Mouse (Mus musculus) gastrocnemius, postnatal 4 days (tissue): ENCODE data around the gene Abcf2. TPM values are rescaled to one million over a fixed set of nuclear protein-coding genes. Genes with fewer than 3 reads are reported as not detected.

Source experiments
- DNase-seq, 2 experiments: peaks; one replicate each; pipeline ENCODE4 v3.0.0; 2021 to 2022; ENCODE audit warnings: low spot score in 2 of 2, mixed read lengths in 2 of 2
- microRNA-seq: library from miRNA; unstranded; fragments of <30 nt; microRNA quantifications from one replicate; pipeline ENCODE4 v1.2.0, GENCODE M21; 2021
- total RNA-seq, 2 experiments: library from RNA; stranded (reverse); gene quantifications; 2 replicates each; pipeline ENCODE4 v1.2.3; 2021

Abcf2 gene
- total RNA-seq, 2 experiments from 2014 or later, result 60.6 to 61.0 TPM

DNA sequence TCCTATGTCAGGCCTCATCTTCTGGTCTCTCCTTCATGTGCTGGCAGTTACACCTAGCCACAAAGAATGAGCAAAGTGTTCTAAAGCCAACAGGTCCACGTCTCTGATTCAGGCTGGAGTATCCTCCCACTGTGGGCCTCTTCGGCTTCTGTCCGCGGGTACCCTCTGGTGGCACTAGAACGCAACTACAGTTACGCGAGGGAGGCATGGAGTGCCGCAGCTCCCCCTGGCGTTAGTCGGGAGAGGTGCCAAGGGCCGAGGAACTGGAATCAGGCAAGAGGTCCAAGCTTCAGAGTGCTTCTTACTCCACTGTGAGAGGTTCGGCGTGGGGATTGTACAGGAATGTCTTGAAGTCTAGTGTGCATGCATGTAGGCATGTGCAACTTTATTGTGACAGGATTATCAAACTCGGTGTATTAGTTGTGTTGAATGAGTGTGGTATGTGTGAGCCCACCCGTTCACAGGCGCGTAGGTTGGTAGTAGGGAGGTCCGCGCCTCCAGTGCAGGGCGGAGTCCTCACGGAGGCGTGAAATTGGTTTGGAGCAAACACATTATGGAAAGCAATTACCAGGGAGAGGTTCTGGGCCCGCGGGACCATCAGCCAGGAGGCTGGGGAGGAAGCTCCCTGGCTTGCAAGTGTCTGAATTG, 47.1 kb downstream of the Abcf2 start:
- DNase-seq, result peak; percentile 90 to 92

DNA sequence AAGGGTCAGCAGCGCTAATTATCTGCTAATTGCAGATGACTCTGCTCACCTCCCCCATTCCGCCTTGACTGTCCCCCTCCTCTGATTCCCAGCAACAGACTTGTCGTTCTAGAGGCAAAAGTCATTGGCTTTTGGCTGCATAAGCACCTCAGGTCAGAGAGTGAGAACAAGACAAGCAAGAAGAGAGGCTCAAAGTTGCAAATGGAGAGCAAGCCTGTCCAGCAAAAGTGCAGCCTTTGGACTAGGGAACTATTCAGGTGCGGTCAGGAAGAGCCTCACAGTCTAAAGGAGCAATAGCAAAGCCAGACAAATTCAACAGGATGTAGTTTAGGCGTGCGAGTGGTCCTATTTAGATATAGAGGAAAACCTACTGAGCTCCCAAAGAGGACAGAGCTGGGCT, 49.5 kb downstream of the Abcf2 start:
- no peak for DNase-seq

DNA sequence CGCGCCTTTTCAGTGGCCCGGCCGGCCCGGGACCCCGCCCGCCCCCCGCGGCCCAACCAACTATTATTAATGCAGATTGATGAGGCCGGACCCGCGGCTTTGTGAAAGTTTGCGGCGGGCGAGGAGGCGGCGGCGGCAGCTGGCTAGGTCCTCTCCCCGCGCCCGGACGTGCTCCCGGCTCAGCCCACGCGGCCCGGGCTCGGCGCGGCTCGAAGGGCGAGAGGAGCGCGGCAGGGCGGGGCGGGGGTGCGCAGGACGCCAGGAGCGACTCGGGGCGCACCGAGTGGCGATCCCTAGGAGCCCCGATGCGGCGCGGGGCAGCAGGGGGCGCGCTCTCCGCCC, 50.4 kb downstream of the Abcf2 start, which contains the start of gene Gbx1:
TSS of gene Gbx1 (minus strand) at position 314 of the 342 bp plus-strand sequence.
- DNase-seq, result no peak

DNA sequence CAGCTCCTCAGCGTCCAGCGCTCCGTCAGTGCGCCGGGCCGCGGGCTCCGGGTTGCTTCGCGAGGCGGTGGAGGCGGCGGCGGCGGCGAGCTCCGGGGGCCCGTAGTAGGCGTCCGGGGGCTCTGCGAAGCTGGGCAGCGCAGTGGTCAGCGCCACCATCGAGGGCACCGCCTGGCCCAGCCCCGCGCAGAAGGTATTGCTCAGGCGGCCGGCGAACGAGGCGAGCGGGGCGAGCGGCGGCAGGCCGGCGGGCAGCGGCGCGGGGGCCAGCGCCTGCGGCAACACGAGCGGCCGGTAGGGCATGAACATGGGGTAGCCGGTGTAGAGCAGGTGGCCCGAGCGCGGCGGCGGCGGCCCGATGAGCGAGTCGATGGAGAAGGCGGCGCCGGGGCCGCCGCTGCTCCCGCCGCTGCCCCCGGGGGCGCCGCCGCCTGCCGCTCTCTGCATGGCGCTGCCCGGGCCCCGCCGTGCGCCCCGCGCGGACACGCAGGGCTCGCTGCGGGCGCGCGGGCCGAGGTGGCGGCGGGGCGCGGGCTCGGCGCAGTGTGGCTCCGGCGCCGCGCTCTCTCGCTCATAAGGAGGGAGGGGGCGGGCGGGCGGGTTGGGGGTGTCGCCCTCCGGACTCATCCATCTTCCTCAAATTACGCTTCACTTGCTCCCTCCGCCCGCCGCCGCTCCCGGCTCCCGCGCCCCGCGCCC, 50.9 kb downstream of the Abcf2 start:
- DNase-seq, result no peak

DNA sequence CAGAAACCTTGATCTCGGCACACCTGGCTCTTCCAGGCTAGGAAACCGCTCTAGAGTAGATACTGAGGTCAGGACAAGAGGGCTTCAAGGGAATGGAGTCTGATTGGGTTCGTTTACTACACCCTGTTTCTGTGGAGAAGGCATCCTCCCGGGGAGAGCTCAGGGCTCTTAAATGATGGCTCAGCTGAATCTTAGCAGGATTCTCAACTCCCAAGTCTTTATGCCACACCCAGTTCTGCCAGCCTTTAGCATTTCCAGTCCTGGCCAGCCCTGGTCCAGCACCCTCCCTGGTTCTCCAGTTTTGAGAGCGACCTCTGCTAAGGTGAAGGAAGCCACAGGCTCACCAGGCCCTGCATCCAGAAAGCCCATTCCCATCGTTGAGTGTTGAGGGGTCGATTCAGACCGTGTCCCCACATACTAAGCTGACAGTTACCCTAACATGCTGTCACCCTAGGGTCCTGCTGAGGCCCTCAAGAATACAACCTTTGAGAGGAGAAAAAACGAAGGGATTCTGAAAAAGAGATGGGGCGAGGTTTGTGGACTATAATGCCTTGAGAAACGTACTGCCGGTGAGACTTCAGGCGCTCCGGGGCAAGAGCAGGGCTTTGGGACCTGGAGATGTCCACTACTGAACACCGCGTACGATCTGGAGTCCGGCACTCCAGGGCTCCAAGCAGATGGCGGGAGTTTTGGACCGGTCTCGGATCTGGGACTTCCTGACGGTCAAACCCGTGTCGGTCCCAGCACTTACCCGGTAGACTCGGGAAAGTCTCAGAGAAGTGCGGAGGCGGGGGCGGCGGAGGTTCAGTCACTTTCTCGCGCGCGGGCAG, 51.7 kb downstream of the Abcf2 start:
- no peak for DNase-seq

DNA sequence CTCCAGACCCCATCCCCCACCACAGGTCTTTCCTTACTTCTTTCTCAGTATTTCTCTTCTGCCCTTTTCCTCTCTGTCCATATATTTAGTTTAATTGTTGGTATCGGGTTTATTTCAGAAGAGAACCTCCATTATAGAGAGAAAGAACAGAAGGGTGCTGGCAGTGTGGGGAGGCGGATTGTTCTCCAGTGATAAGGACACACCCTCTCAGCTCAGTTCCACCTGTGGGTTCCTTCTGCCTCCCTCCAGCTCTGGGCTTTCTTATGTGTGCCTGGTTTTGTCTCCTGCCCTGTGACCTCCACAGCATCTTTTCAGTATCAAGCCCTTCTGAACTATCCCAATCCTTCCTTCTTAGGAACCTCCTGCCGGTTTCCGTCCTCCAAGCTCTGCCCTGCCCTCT, 52.7 kb downstream of the Abcf2 start:
- DNase-seq, result no peak

DNA sequence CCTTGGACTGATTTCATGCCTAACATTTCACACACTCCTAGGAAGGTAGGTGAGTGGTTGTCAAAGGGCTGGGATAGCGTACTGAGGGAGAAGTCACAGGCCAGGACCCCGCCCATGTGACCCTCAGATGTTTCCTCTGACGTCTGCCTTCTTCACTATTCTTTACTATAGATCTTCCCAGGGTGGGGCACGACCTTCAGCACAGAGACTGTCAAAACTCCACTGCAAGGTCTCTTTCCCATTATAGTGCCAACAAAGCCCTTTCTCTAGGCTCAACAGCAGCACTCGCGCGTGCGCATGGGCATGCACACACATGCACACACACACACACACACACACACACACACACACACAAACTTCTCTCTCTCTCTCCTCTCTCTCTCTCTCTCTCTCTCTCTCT, 53.5 kb downstream of the Abcf2 start:
- DNase-seq, result no peak

DNA sequence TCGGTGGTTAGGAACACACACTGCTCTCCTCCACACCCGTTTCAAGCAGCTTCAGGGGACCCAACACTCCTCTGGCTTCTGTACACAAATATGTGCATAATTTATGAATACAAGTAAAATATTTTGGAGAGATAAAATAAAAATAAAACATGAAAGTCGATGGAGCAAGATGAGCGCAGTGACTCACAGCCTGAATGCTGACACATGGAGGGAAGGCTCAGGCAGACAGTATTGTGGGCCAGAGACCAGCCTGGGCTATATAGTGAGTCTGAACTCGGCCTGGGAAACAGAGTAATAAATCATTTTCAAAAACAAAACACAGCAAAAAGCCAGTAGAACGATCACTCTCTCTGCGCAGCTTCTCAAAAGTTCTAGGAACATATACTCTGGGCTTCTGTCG, 55.9 kb downstream of the Abcf2 start:
- DNase-seq, result no peak

Small RNA genes within 50 kb of the gene (microRNA-seq; reads per million reads assigned to microRNA genes)
- gene Mir671, result 120 reads per million, percentile 53 among the genes with 10 or more reads in this experiment

Other genes with a start within 250 kb of the Abcf2 start
- 10 to 100 TPM; 22.4 to 24.6 TPM for gene Kcnh2, start 225.9 kb downstream of the Abcf2 start, total RNA-seq
- gene Nos3, start 212.7 kb downstream of the Abcf2 start, total RNA-seq, result 10 to 100 TPM; 10.4 to 11.7 TPM
- gene Atg9b, start 185.3 kb downstream of the Abcf2 start, total RNA-seq, result under 1 TPM; 0.67 to 0.86 TPM
- 10 to 100 TPM; 48.0 to 51.9 TPM for gene Abcb8, start 183.8 kb downstream of the Abcf2 start, total RNA-seq
- gene Asic3, start 164.1 kb downstream of the Abcf2 start, total RNA-seq, result under 1 TPM; 0.22 to 0.52 TPM
- gene Cdk5, start 153.9 kb downstream of the Abcf2 start, total RNA-seq, result 10 to 100 TPM; 24.4 to 25.7 TPM
- gene Slc4a2, start 153.6 kb downstream of the Abcf2 start, total RNA-seq, result 10 to 100 TPM; 40.3 to 42.6 TPM
- gene Fastk, start 132.2 kb downstream of the Abcf2 start, total RNA-seq, result 100 to 1,000 TPM; 129 to 132 TPM
- 1 to 10 TPM; 6.7 to 7.0 TPM for gene Tmub1, start 129.6 kb downstream of the Abcf2 start, total RNA-seq
- gene Agap3, start 125.3 kb downstream of the Abcf2 start, total RNA-seq, result 10 to 100 TPM; 80.9 to 90.9 TPM
- gene Gbx1, start 50.3 kb downstream of the Abcf2 start, total RNA-seq, result under 1 TPM in 1 of 2 experiments, not detected in 1; 0.10 TPM
- 10 to 100 TPM; 32.8 to 34.8 TPM for gene Asb10, start 36.5 kb downstream of the Abcf2 start, total RNA-seq
- gene 4931409K22Rik, start 20.7 kb downstream of the Abcf2 start, total RNA-seq, result not detected
- gene Chpf2, start 9.3 kb upstream of the Abcf2 start, total RNA-seq, result 10 to 100 TPM; 34.4 to 36.7 TPM
- gene Smarcd3, start 46.9 kb upstream of the Abcf2 start, total RNA-seq, result 100 to 1,000 TPM; 131 to 137 TPM
- gene Nub1, start 108.1 kb upstream of the Abcf2 start, total RNA-seq, result 10 to 100 TPM; 29.1 to 29.2 TPM
- gene Wdr86, start 153.3 kb upstream of the Abcf2 start, total RNA-seq, result 1 to 10 TPM; 2.1 to 2.3 TPM
- not detected for gene Crygn, start 180.5 kb upstream of the Abcf2 start, total RNA-seq